Mouse (Mus musculus) retina, embryonic 14.5 days (tissue): ENCODE results near the gene Prkch.

Source experiments
- DNase-seq: peaks from one replicate; pipeline ENCODE4 v3.0.0-alpha.2; 2015; ENCODE audit warnings: low spot score

Prkch gene

DNA sequence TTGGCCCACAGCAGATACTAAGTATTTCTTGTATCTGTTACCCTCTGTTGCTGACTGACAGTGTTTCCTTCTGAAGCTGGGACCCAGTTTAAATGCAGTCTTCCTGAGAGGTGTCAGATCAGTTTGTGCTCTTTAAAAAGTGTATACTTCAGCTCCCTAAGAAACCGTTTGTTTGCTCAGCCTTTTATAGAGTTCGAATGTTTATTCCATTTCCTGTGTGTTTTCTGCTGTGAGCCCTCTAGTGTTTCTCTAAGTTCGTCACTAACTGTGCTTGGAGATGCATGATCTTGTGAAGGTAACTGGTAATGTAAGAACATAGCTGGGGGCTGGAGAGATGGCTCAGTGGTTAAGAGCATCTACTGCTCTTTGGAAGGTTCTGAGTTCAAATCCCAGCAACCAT, 27.1 kb downstream of the Prkch start:
- no peak for DNase-seq

DNA sequence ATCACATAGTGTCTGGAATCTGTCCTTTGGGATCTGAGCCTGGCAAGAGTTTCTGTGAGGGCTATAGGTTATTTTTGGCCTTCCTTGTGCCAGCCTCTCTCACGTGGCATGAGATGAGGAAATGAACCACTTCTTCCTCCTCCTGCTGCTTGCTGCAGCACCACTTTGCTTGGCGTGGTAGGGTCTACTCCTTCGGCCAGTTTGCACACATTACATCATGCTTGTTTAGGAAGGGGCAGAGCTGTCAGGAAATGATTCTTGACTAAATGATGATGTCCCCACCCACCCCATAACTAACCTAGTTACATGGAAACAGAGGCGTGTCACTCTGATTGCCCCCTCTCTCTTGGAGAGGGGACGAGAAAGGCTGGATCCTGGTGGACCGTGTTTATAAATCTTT, 28.6 kb downstream of the Prkch start:
- no peak for DNase-seq

DNA sequence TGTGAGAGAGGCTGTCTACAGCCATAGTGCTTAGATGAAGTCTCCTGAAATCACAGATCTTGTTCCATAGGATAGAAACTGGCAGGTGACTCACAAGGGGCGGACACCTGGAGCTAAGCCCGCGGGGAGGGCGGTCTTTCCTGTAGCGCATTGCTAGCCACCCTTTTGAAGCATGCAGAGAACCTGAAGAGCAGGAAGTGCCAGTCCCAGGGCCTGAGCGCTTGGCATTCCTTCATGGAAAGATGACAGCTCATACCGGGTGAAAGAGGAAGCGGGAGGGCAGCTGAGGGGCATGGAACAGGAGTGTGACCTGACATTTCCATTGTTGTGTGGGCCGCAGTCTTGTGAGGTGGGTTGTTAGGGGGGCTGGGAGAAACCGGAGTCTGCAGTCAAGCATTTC, 33.1 kb downstream of the Prkch start:
- DNase-seq: no peak

DNA sequence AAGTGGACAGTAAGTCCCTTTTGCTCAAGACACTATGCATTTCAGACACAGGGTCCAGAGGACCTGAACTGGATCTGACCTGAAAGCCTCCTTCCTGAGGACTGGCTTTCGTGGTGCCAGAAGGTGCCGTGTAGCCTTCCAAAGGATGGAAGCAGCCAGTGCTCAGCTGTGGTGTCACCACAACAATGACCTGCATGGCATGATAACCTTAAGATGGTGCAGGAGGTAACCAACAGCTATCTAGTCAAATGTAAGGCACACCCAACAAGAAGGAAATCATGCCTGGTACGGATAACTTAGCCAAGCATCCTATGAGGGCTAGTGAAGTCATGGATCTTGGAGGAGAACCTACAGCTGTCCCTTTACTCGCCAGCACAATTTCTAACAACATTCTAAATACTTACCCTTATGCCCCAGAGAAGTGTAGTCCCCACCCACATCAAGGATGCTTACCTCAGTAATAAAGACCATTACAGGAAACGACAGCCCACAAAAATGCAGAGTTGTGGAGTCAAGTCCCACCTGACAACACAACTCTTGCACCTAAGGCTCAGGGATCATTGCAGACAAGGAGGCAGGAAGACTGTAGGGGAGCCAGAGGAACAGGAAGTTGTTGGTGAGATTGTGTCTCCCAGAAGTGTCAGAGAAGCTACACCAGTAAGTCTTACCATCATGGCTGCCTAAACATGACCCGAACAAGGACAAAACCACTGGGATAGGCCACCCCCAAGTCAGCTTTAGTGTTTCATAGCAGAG, 40.9 kb downstream of the Prkch start:
- DNase-seq: no peak

DNA sequence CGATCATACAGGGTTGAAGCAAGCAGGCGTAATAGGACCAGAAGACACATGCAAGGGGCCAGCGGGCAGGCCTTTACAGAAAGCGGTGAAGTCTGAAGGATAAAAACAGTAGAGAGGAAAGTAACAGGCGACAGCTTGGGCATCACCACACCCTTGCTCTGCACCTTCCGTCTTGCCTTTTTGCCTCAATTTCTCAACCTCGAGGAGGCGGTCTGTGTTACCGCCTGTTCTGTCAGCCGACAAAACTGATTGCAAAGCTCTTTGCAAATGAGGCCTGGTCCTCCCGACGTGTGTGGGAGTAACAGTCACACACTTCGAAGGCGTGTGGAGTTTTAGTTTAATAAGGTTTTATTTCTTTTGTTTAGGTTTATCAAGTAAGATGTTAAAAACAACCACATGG, 43.3 kb downstream of the Prkch start:
- no peak for DNase-seq

DNA sequence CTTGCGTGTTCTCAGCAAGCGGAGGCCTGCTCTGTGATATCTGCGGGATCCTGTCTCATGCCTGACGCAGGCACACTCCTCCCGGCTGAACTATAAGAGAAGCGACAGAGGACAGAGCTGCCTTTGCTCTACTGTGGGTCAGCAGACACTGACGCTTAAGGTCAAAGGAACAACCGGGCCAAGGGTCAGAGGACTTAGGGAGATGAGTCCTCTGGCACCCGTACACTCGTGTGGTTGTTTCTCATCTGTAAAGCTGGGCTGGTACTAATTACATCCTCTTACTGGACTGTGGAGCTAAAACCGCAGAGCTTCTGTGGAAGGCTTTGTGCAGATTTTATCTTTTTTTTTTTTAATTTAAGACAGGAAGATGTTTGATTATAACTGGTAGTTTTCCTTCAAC, 46.0 kb downstream of the Prkch start:
- DNase-seq: no peak

DNA sequence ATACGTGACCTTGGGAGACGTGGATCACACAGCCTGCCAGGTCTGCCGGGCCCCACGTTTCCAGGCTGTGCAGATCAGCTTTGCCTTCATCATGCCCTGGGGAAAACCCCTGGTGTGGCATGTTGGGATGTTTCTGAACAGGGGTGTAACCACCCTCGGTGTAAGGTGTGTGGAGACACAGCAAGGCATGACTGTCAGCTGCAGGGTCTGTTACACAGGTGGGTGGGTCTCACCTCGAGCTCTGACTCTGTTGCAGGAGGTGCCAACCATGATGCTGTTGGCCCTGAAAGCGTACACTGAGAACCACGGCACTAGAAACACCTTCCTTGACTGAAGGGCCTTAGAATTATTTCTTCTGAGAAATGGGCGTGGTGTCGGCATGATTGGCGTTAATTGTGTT, 46.6 kb downstream of the Prkch start:
- no peak for DNase-seq

DNA sequence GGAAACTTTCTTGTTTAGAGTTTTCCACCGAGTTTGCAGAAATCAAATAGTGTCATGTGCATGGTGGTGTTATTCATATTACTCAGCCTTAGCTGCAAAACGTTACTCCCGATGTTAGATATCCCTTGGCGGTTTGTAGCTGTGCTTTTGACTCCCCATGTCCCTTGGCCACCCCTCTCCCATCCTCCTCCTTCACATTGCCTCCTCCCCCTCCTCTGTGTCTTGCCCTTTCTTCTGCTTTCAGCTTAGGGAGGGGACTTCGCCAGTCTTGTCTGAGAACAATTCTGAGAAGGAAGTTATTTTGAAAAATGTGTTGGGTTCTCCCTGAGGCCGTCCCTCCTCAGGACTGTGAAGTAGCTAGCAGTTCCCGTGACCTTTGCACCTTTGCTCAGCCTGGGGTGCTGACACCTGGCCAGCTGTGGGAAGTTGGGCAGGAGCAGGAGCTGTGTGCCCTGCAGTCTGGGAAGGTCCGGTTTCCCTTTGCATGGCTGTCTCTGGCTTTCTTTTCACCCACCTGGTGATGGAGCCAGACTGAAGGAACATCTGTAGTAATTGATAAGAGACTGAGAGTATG, 48.2 kb downstream of the Prkch start:
- DNase-seq: no peak

DNA sequence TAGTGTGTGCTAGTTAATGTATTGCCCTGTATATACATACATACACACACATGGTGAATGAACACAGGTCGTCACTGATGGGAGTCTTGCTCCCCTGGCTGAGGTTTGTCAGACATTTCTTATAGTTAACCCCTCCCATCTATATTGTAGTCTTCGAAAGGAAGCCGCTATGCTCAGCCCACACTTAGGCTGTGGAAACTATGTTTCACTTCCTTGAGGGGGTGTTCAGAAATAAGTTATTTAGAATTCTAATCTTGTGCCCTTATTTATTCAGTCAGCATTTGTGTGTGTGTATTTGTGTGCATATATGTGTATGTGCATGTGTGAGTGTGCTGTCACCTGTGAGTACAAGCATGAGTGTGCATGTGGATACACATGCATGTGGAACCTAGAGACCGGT, 49.1 kb downstream of the Prkch start:
- no peak for DNase-seq

DNA sequence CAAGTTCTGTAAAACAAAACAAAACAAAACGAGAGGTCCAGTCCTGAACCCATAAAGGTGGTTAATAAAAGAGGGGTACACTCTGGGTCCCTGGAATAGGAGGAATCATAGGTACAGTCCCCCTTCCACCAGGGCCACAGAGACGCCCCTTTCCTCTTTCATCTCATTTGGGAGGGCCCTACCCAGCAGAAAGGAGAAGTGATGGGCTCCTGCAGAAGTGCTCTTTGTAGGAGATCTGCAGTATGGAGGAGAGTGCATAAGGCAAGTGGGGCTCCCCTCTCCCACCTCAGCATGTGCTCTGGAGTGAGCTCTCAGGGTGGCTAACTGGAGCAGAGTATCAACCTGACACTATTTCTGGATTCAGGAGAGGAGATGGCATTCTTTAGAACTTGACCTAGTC, 55.0 kb downstream of the Prkch start:
- DNase-seq: no peak

DNA sequence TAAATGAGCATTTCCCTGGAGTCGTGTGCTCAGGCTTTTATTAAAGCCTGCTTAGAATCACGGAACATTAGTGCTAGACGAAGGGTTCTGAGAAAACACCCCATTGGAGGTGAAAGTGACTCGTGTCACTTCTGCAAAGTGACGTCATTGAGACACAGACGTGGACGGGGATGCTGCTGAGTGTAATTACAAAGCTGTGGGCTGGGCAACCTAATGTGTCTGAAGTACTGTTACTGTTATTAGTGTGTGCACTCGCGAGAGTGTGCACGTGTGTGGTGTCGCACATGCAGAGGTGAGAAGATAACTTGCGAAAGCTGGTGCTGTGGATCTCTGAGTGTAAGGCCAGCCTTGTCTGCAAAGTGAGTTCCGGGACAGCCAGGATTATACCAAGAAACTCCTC, 56.6 kb downstream of the Prkch start:
- DNase-seq: no peak

DNA sequence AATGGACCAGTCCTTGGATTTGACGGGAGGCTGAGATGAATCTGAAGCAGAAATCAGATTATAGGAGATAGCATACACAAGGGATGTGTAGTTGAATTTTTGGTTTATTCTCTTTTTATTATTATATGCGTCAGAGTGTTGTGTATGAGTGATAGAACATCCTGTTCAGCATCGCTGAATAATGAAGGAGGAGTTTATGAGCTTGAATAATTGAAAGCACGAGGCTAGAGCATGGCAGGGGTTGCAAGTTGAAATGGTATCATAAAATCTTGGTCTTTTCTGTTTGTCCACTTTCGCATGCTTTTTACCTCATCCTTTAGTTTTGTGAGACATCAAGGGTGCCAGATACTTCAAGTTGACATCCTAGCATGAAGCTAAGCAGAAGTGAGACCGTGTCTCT, 60.6 kb downstream of the Prkch start:
- DNase-seq: no peak

DNA sequence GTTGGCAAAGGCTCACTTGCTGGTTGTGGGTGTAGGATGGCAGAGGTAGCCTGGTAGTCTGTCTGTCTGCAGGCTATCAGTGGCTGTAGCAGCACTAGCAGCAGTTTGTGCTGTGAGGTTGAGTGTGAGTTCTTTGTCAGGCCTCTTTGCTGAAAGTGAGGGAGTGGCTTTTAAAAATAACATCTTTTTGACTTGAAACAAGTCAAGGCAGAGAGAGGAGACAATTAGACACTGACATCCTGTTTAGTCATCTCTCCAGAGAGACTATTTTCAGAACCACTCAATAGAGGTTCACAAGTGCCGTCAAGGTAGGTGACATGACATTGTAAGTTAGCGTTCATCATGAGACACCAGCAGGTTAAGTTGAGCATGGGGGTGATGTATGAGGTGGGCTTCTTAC, 63.1 kb downstream of the Prkch start:
- DNase-seq: no peak

DNA sequence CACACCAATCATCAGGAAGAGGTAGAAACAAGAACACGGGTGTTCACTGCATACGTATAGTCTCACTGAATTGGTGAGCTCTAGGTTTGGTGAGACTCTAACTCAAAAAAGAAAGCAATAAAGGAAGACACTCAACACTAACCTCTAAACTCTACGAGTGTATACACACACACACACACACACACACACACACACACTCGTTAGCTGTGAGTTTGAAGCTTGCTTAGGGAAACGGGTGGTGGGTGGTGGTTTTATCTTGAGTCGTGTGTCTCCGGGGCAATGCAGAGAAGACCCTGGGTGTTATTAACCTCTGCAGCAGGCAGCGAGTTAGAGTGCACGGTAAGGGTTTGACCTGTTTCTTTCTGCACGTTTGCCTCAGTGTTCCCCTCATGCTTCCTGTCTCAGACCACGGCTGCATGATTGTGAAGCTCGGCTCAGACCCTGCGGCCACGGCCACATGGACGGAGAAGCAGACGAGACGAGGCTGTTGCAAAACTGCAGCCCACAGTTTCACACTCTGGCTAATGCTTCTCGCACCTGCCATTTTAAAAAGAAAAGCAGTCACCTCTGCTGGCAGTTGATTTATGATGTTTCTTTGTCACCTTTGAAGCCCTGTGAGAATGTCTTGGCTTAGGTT, 72.1 kb downstream of the Prkch start:
- DNase-seq: no peak

DNA sequence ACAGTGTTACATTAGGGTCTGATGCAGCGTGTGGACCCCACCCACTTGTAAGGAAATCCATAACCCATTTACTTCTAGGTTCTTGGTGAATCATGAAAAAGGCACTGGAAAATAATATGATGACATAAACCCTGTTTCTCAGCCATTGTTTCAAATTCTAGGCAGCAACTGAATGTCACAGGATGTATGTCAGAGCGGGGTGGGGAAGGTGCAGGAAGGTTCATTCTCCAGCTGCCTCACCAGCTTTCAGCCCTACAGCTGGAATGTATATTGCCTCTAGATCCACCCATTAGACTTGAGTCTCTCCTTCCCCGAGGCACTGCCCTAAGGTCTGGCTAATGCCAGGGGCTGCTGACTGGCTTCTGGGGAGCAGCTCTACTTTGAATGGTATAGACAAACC, 78.8 kb downstream of the Prkch start:
- DNase-seq: no peak

DNA sequence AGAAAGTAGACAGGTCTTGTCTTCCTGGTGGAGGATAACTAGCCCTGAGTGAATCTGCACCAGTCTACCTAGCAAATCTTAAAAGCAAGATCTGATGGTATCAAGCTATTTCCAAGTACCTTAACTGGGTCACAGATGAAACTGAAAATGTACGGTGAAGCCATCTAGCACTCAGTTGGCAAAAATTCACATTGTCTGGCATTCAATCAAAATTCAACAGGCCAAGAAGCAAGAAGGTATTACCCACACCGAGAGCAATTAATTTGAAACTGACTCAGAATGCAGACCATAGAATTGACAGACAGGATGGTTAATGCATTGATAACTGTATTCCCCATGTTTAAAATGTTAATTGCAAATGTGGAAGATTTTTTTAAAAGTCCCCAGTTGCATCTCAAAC, 82.1 kb downstream of the Prkch start:
- no peak for DNase-seq

DNA sequence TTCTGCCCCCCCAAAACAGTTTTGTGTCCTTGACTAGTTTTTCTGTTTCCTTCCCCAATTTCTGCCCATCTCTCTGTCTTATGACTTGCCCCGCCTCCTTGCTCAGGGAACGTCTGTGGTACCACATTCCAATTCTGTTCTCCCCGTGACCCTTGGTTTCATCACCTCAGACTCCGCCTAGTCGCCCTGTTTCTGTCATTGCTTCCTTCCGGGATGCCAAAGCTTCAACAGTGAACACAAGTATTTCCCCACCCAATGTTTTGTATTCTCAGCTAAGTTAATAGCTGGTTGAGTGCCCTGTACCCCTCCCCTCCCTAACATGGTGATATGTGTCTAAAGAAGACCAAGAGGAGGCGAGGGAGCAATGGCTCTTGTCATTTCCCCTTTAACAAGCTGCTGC, 83.0 kb downstream of the Prkch start:
- DNase-seq: no peak

DNA sequence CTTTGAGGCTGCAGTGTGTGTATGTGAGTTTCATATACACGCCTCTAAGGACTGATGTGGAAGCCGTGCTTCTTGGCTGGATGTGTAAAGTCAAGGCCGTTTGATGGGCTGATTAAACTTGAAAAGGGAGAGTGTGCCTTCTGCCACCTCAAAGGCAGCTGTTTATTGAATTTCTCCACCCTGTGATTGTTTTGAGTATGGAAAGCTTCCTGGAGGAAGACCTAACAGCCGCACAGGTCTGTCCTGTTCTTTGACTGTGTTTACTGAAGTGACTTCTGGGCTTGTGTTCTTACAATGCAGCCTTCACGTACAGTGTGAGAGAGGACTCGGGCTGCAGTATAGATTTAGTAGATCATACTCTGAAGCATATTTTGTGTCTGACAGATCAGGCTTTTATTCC, 86.1 kb downstream of the Prkch start:
- DNase-seq: no peak

DNA sequence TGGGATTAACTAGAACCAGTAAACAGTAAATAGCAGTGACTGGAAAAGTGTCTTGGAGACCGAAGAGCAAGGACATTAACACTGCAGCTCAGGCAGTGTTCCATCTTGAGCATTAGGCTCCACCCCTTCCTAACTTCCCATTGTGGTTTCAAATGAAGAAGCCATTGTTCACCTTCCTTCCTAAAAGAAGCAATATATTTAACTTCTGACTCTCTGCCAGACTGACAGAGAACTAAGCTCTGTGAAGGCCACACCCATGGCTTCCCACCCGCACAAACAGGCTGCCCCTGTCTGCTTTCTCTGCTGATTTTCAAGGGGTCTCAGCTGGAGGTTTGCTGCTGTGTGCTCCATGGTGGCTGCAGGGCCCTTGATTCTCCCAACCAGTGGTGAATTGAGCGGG, 86.9 kb downstream of the Prkch start:
- DNase-seq: no peak

DNA sequence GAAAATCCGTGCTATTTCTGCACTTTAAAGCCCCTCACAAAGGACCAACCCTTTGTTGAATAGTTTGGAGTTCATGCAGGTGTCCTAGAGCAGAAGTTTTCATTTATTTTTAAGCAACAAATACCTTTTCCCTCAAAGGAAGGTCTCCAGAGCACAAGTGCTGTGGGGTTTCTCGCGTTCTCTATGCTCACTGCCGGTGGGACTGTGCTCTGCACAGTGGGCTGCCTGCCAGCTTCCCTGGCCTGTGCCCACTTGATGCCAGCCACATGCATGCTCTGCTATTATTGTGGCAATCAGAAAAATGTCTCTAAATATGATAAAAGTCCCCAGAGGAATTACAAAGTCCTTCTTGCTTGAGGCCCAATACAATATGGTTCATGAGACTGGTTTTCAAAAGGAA, 87.4 kb downstream of the Prkch start:
- no peak for DNase-seq

DNA sequence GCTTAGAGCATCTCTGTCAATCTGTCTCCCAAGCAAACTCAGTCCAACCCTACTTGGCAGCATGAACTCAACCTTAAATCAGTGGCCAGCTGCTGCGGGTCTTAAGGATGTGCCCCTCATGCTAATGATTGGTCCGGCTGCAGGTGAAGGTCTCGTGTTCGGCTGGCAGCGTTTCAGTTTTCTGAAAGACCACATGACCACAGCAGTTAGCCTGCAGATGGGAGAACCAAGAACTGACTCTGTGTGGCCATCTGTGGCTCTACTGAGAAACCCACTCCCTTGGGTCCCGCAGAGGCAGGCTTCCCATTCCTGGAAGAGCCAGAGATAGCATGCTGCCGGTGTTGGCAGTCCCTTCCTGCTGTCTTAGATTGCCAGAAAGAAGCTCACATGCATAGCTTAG, 89.2 kb downstream of the Prkch start:
- no peak for DNase-seq

DNA sequence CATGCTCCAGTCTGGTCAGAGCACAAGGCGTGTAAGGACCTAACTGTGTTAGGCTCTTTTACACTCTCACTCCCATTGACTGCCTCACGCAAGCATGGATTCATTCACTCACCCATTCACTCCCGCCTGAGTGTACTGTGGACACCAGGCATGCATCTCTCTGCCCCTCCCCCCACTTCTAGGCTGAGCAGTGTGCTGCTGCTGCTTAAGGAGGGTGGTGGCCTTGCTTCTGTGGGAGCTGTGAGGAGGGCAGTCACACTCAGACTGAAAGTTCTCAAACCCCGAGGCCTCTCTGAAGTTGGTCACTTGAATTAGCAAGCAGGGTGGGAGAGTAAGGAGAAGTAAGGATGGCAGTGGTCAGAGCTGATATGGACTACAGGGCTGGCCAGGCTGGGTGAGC, 90.6 kb downstream of the Prkch start:
- peak; percentile 74 for DNase-seq

DNA sequence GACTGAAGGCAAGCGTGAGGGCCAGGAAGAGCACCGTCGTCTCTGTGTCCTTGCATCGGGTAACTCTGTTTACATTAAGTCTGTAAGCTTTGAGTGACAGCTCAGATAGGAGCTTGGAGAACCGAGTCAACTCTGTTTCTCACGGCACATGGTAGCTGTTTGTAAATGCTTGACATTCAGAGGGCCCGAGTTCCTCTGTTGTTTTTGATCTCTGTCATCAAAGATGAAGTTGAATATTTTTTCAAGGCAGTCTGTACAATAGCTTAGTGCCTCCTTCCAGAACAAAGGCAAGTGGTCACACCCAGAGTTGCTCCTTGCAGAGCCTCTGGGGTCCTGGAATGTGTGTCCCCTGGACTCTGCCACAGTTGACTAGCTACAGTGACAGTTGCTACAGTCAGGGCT, 94.8 kb downstream of the Prkch start:
- peak; percentile 79 for DNase-seq

DNA sequence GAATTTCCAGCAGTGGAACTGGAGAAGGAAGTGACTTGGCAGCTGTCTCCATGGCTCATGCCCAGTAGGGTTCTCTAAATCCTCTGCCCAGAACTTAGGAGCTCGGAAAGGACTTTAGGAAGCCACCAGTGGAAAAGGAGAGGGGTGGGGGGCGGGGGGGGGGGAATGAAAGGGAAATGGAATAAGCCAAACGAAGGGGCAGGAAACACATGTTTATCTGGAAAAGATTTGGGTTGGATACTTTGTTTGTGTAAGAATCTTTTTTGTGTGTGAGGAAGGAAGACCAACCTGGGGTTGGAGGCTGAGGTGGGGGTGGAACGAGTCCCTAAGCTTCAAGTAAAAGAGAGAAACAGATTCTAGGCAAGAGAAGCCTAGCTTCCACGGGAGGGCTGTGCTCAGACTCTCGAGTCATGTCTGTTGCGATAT, 98.3 kb downstream of the Prkch start:
- DNase-seq: no peak
